Mouse (Mus musculus): ENCODE measurements around the gene Trpv5. TPM values are rescaled to one million over a fixed set of nuclear protein-coding genes. Genes with fewer than 3 reads are reported as not detected.

Trpv5 gene
- total RNA-seq, 2 experiments from 2014 or later = not detected

Other genes with a start within 250 kb of the Trpv5 start
- under 1 TPM in 1 of 2 experiments, not detected in 1; 0.70 TPM for gene Gm10334, start 234.6 kb downstream of the Trpv5 start, total RNA-seq (2021)
- not detected for gene Prss1, start 221.8 kb downstream of the Trpv5 start, total RNA-seq (2021)
- gene Prss2, start 159.0 kb downstream of the Trpv5 start, total RNA-seq (2021) = not detected
- gene Ephb6, start 75.3 kb downstream of the Trpv5 start, total RNA-seq (2021) = 100 to 1,000 TPM; 142 to 146 TPM
- gene Trpv6, start 44.4 kb downstream of the Trpv5 start, total RNA-seq (2021) = 1 to 10 TPM; 1.8 to 3.0 TPM
- not detected for gene Llcfc1, start 3.7 kb upstream of the Trpv5 start, total RNA-seq (2021)
- not detected for gene Kel, start 23.6 kb upstream of the Trpv5 start, total RNA-seq (2021)
- not detected for gene Olfr459, start 94.4 kb upstream of the Trpv5 start, total RNA-seq (2021)
- not detected for gene Pip, start 166.8 kb upstream of the Trpv5 start, total RNA-seq (2021)
- not detected for gene Sval2, start 172.2 kb upstream of the Trpv5 start, total RNA-seq (2021)